Mouse (Mus musculus): ENCODE data around the gene Slc4a8.

GRCm38 (mm10) chr15:100830682-100831081, 69.1 kb downstream of the Slc4a8 start:
- TF ChIP-seq CTCF (IDR thresholded peaks at IDR 0.05; ENCODE audit: low read depth): peak; percentile 65
- no peak for TF ChIP-seq EP300 (IDR thresholded peaks at IDR 0.05; ENCODE audit: low read depth)

Measured in liver, postnatal 0 days (tissue).